Mouse (Mus musculus): ENCODE results near the gene Rsrc1. TPM values are rescaled to one million over a fixed set of nuclear protein-coding genes. Genes with fewer than 3 reads are reported as not detected.

Gene Rsrc1
- polyA plus RNA-seq, 2 experiments: 3.1 to 8.7 TPM

DNA sequence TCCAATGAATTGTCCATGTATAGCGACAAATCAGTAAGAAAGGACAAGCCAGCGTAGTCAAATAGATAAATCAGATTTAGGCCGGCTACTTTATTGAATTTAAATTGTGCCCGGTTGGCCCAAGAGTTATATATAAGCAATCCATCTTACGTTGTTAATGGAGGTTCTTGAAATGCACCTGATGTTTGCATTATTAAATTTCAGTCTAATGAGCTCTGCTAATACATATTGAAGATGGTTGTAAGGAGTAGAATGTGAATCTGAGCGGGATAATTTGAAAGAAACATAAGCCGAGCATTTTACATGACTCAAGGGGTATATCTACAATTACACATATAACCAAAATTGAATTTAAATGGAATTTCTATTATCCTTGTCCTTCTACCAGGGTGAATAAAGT lies 307.5 kb downstream of the Rsrc1 start:
- Histone ChIP-seq H3K4me2 (ENCODE audit: low read depth) (no peak overlapping the region), H3K27ac (no peak overlapping the region), H3K4me3 (ENCODE audit: insufficient read depth in 1 of 2, low read depth in 2 of 2, low read length in 2 of 2) (no peak overlapping the region), H3K9ac (replicated peaks) (no peak overlapping the region), H3K27me3 (ENCODE audit: control insufficient read depth, insufficient read depth, low read length) (no peaks in the 10 kb centered on the region), H3K9me3 (ENCODE audit: control insufficient read depth, low read length) (no peaks in the 10 kb centered on the region), H3K36me3 (replicated peaks; ENCODE audit: control insufficient read depth, insufficient read depth, low read depth) (no peaks in the 10 kb centered on the region), H3K4me1 (replicated peaks; ENCODE audit: control insufficient read depth in 2 of 2, insufficient read depth in 2 of 2, low read length in 1 of 2) (no peaks in the 10 kb centered on the region)
- no peak for DNase-seq (ENCODE audit: low read depth in 3 of 3, low spot score in 3 of 3)
- TF ChIP-seq EP300 (IDR thresholded peaks at IDR 0.05; ENCODE audit: low read depth) (no peak), CTCF (IDR thresholded peaks at IDR 0.05; ENCODE audit: low read depth) (no peak)
- no peak for ATAC-seq (ENCODE audit: insufficient read depth)
- WGBS (ENCODE audit: insufficient replicate concordance): 78% methylated on average over 7 of the region's 7 CpGs

DNA sequence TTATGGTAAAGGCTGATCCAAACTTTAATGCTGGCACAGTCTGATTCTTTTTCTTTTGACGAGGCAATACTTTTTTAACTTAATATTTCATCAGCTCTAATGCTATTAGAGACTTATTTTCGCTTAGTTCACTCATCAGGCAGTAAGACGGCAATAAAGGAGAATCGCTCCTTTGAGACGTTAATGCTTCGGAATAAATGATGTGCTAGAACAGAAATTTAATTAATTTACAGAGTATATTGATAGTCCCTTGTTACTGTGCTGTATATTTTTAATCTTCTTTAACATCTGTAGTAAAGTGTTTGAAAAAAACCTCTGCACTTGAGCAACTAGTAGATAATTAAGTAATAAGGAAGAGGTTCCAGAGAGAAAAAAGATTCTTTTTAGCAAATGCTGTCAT lies 308.3 kb downstream of the Rsrc1 start:
- no peaks in the 10 kb centered on the region for H3K27me3 ChIP-seq (ENCODE audit: control insufficient read depth, insufficient read depth, low read length)
- no peak overlapping the region for H3K4me3 ChIP-seq (ENCODE audit: insufficient read depth in 1 of 2, low read depth in 2 of 2, low read length in 2 of 2)
- no peak overlapping the region for H3K9ac ChIP-seq (replicated peaks)
- no peaks in the 10 kb centered on the region for H3K36me3 ChIP-seq (replicated peaks; ENCODE audit: control insufficient read depth, insufficient read depth, low read depth)
- 74% methylated on average over 6 of the region's 6 CpGs for WGBS (ENCODE audit: insufficient replicate concordance)
- DNase-seq (ENCODE audit: low read depth in 3 of 3, low spot score in 3 of 3) (no peak), ATAC-seq (ENCODE audit: insufficient read depth) (no peak)
- H3K9me3 ChIP-seq (ENCODE audit: control insufficient read depth, low read length): no peaks in the 10 kb centered on the region
- TF ChIP-seq CTCF (IDR thresholded peaks at IDR 0.05; ENCODE audit: low read depth) (no peak), EP300 (IDR thresholded peaks at IDR 0.05; ENCODE audit: low read depth) (no peak)
- H3K4me1 ChIP-seq (replicated peaks; ENCODE audit: control insufficient read depth in 2 of 2, insufficient read depth in 2 of 2, low read length in 1 of 2): no peaks in the 10 kb centered on the region
- no peak overlapping the region for H3K27ac ChIP-seq
- H3K4me2 ChIP-seq (ENCODE audit: low read depth): no peak overlapping the region

DNA sequence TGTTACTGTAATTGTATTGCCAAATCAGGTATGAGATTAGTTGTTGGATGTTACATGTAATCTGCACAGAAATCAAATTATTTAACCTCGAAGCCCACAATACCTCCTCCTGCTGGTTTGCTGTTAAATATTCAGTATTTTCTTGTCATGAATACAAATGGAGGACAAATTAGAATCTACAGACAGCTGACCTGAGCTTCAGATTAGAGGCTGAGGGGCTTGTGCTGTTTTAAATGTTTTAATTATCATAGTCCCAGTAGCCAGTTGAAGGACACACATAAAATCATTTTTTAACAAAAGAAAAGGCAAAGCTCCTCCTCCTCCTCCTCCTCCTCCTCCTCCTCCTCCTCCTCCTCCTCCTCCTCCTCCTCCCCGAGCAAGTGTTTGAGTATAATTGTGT lies 327.5 kb downstream of the Rsrc1 start:
- no peak overlapping the region for H3K4me2 ChIP-seq (ENCODE audit: low read depth)

GRCm38 (mm10) chr3:67309644-67310311 lies 328.6 kb downstream of the Rsrc1 start:
- Histone ChIP-seq H3K4me2 (ENCODE audit: low read depth) (no peak overlapping the region), H3K9ac (replicated peaks) (no peak overlapping the region), H3K36me3 (replicated peaks; ENCODE audit: control insufficient read depth, insufficient read depth, low read depth) (no peaks in the 10 kb centered on the region), H3K4me1 (replicated peaks; ENCODE audit: control insufficient read depth in 2 of 2, insufficient read depth in 2 of 2, low read length in 1 of 2) (no peaks in the 10 kb centered on the region), H3K27ac (no peak overlapping the region), H3K9me3 (ENCODE audit: control insufficient read depth, low read length) (no peaks in the 10 kb centered on the region), H3K4me3 (ENCODE audit: insufficient read depth in 1 of 2, low read depth in 2 of 2, low read length in 2 of 2) (no peak overlapping the region), H3K27me3 (ENCODE audit: control insufficient read depth, insufficient read depth, low read length) (no peaks in the 10 kb centered on the region)
- ATAC-seq (ENCODE audit: insufficient read depth) (no peak), DNase-seq (ENCODE audit: low read depth in 3 of 3, low spot score in 3 of 3) (no peak)
- TF ChIP-seq EP300 (IDR thresholded peaks at IDR 0.05; ENCODE audit: low read depth): no peak
- no peak for TF ChIP-seq CTCF (IDR thresholded peaks at IDR 0.05; ENCODE audit: low read depth)
- WGBS (ENCODE audit: insufficient replicate concordance): 62% methylated on average over 7 of the region's 7 CpGs

More for the DNA sequence above, 327.5 kb downstream of the Rsrc1 start:
- Histone ChIP-seq H3K9me3 (ENCODE audit: control insufficient read depth, low read length) (no peaks in the 10 kb centered on the region), H3K36me3 (replicated peaks; ENCODE audit: control insufficient read depth, insufficient read depth, low read depth) (no peaks in the 10 kb centered on the region), H3K4me1 (replicated peaks; ENCODE audit: control insufficient read depth in 2 of 2, insufficient read depth in 2 of 2, low read length in 1 of 2) (no peaks in the 10 kb centered on the region), H3K27me3 (ENCODE audit: control insufficient read depth, insufficient read depth, low read length) (no peaks in the 10 kb centered on the region), H3K9ac (replicated peaks) (no peak overlapping the region), H3K4me3 (ENCODE audit: insufficient read depth in 1 of 2, low read depth in 2 of 2, low read length in 2 of 2) (no peak overlapping the region), H3K27ac (no peak overlapping the region)
- no peak for ATAC-seq (ENCODE audit: insufficient read depth)
- WGBS (ENCODE audit: insufficient replicate concordance): 76% methylated on average over 1 of the region's 2 CpGs
- DNase-seq (ENCODE audit: low read depth in 3 of 3, low spot score in 3 of 3): no peak
- no peak for TF ChIP-seq CTCF (IDR thresholded peaks at IDR 0.05; ENCODE audit: low read depth)
- no peak for TF ChIP-seq EP300 (IDR thresholded peaks at IDR 0.05; ENCODE audit: low read depth)

GRCm38 (mm10) chr3:67311436-67311835 lies 330.2 kb downstream of the Rsrc1 start:
- ATAC-seq (ENCODE audit: insufficient read depth): no peak
- H3K4me1 ChIP-seq (replicated peaks; ENCODE audit: control insufficient read depth in 2 of 2, insufficient read depth in 2 of 2, low read length in 1 of 2): no peaks in the 10 kb centered on the region
- no peak overlapping the region for H3K9ac ChIP-seq (replicated peaks)
- no peaks in the 10 kb centered on the region for H3K36me3 ChIP-seq (replicated peaks; ENCODE audit: control insufficient read depth, insufficient read depth, low read depth)
- 49% methylated on average over 2 of the region's 2 CpGs for whole genome bisulfite sequencing (ENCODE audit: insufficient replicate concordance)
- TF ChIP-seq EP300 (IDR thresholded peaks at IDR 0.05; ENCODE audit: low read depth) (no peak), CTCF (IDR thresholded peaks at IDR 0.05; ENCODE audit: low read depth) (no peak)
- H3K4me2 ChIP-seq (ENCODE audit: low read depth): no peak overlapping the region
- H3K4me3 ChIP-seq (ENCODE audit: insufficient read depth in 1 of 2, low read depth in 2 of 2, low read length in 2 of 2): no peak overlapping the region
- no peaks in the 10 kb centered on the region for H3K27me3 ChIP-seq (ENCODE audit: control insufficient read depth, insufficient read depth, low read length)
- DNase-seq (ENCODE audit: low read depth in 3 of 3, low spot score in 3 of 3): no peak
- H3K9me3 ChIP-seq (ENCODE audit: control insufficient read depth, low read length): no peaks in the 10 kb centered on the region
- H3K27ac ChIP-seq: no peak overlapping the region

Data from liver, embryonic 14.5 days (tissue).